Mouse (Mus musculus): Measurements from ENCODE around the gene Mup22. TPM values are rescaled to one million over a fixed set of nuclear protein-coding genes. Genes with fewer than 3 reads are reported as not detected.
"Not testable (repeated sequence)": the region's sequence is repeated elsewhere in the genome, so short reads cannot be mapped to it uniquely, and the experiment has no call there.

Gene Mup22
- polyA plus RNA-seq (2015; fragmentation: Nextera tagmentation; extraction: Ambion mirVana) = not detected in 2 replicates

DNA sequence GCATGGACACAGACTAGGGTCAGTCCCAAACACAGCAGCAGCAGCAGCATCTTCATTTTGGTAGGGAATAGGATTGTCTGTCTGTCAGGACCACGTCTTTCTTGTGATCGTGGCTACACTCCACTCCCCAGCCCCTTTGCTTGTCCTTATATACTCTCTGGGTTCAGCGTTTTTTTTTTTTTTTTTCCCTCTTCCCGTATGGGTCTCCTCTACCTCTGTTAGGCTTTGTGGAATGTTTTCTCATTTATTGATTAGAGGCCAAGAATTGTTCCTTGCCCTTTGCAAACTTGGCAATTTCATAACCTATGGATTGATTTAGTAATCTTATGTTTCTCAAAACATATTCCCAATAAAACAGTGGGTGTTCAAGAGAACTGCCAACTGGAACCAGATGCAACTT lies at the start of gene Mup22:
TSS of gene Mup22 (minus strand) at position 101 of the 400 bp plus-strand sequence.
- WGBS = 78% methylated on average over 4 of the region's 4 CpGs
- ATAC-seq; H3K4me3 ChIP-seq (ENCODE audit: low read depth, low read length): not testable (repeated sequence)

DNA sequence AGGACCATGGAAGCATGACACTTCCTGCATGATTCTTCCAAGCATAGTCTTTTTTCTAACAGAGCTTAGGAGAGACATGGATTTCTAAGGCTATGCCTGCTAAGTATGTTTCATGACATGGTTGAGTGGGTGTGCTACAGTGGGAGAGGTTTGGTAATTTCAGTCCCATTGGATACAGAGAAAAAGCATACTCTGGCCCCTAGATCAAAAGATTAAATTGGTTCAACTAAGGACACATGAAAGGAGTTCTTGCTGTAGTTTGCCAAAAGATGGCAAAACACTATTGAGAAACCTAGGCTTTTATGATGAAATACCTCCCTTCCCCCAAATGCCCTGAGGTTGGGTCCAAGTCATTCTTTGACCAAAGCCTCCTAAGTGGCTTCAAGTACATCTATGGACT lies 19.6 kb upstream of the Mup22 start:
- H3K27ac ChIP-seq (ENCODE audit: low read length); H3K4me2 ChIP-seq (ENCODE audit: low read length); H3K4me1 ChIP-seq (ENCODE audit: control insufficient read depth, insufficient read depth, low read length); H3K4me3 ChIP-seq (ENCODE audit: low read depth, low read length); ATAC-seq; H3K9me3 ChIP-seq (replicated peaks; ENCODE audit: control insufficient read depth, low read length, poor library complexity, severe bottlenecking); H3K36me3 ChIP-seq (ENCODE audit: control insufficient read depth, insufficient read depth, low read length); H3K27me3 ChIP-seq (ENCODE audit: control insufficient read depth, insufficient read depth, low read depth, low read length); H3K9ac ChIP-seq (ENCODE audit: low read depth, low read length): not testable (repeated sequence)

More for the DNA sequence above, at the start of gene Mup22:
- not testable (repeated sequence) for H3K27ac ChIP-seq (ENCODE audit: low read length); H3K27me3 ChIP-seq (ENCODE audit: control insufficient read depth, insufficient read depth, low read depth, low read length); H3K36me3 ChIP-seq (ENCODE audit: control insufficient read depth, insufficient read depth, low read length); H3K9me3 ChIP-seq (replicated peaks; ENCODE audit: control insufficient read depth, low read length, poor library complexity, severe bottlenecking); H3K4me1 ChIP-seq (ENCODE audit: control insufficient read depth, insufficient read depth, low read length); H3K9ac ChIP-seq (ENCODE audit: low read depth, low read length); H3K4me2 ChIP-seq (ENCODE audit: low read length)

Other genes starting within 250 kb of the Mup22 start
- gene Mup10, start 239.3 kb downstream of the Mup22 start, polyA plus RNA-seq (2015; fragmentation: Nextera tagmentation; extraction: Ambion mirVana) = not detected in 2 replicates
- not detected in 2 replicates for gene Mup11, start 159.1 kb downstream of the Mup22 start, polyA plus RNA-seq (2015; fragmentation: Nextera tagmentation; extraction: Ambion mirVana)
- not detected in 2 replicates for gene Mup12, start 80.1 kb downstream of the Mup22 start, polyA plus RNA-seq (2015; fragmentation: Nextera tagmentation; extraction: Ambion mirVana)

Data from midbrain, embryonic 16.5 days (tissue).